Mouse (Mus musculus) CH12.LX (cell line): ENCODE data around the gene Tmem19. TPM values are rescaled to one million over a fixed set of nuclear protein-coding genes. Genes with fewer than 3 reads are reported as not detected.

Experiments used
- DNase-seq: peaks from one replicate; pipeline ENCODE4 v3.0.0-alpha.2; 2013; ENCODE audit errors: extremely low read depth
- H3K27ac ChIP-seq: 2 replicates; pipeline ENCODE4 v1.5.1; 2012; ENCODE audit warnings: low read depth, mild to moderate bottlenecking, control low read depth, moderate library complexity; ENCODE audit not compliant: insufficient read depth
- H3K27me3 ChIP-seq: replicated peaks from 2 replicates; pipeline ENCODE3; 2012; ENCODE audit warnings: inconsistent platforms
- H3K36me3 ChIP-seq, 2 experiments: replicated peaks in 1 of 2; 2 replicates each; pipeline versions ENCODE3 to v1.6.1; 2012; ENCODE audit warnings: inconsistent platforms in 1 of 2, low read length in 1 of 2, mild to moderate bottlenecking in 1 of 2, mixed read lengths in 1 of 2, moderate library complexity in 1 of 2; ENCODE audit not compliant: control insufficient read depth in 1 of 2, insufficient read depth in 1 of 2
- H3K4me1 ChIP-seq, 2 experiments: 2 replicates each; pipeline ENCODE4 v1.6.1; 2012; ENCODE audit warnings: inconsistent platforms in 1 of 2, moderate library complexity in 1 of 2; ENCODE audit not compliant: insufficient read depth in 2 of 2, control insufficient read depth in 1 of 2
- H3K4me2 ChIP-seq: 2 replicates; pipeline ENCODE4 v1.6.1; 2012; ENCODE audit warnings: low read depth, mild to moderate bottlenecking, control low read depth; ENCODE audit not compliant: poor library complexity, insufficient read depth, severe bottlenecking
- H3K4me3 ChIP-seq, 3 experiments: fragments of 150-350 bp in 1 of 3; sonication (generic) in 1 of 3; replicated peaks in 1 of 3; 2 replicates each; pipeline versions ENCODE3 to v1.5.1; 2011 to 2012; ENCODE audit warnings: low read depth in 2 of 3, low read length in 2 of 3, mild to moderate bottlenecking in 2 of 3, moderate library complexity in 2 of 3, control low read depth in 1 of 3, improper control_type of control experiment in 1 of 3, inconsistent platforms in 1 of 3, mixed read lengths in 1 of 3; ENCODE audit not compliant: poor library complexity in 1 of 3
- H3K79me2 ChIP-seq: replicated peaks from 2 replicates; pipeline ENCODE4 v1.6.1; 2012; ENCODE audit warnings: mild to moderate bottlenecking, moderate library complexity; ENCODE audit not compliant: control insufficient read depth, poor library complexity, insufficient read depth, severe bottlenecking; ENCODE audit errors: extremely low read depth
- H3K9ac ChIP-seq: 2 replicates; pipeline ENCODE4 v1.6.1; 2012; ENCODE audit warnings: low read depth, mild to moderate bottlenecking, control low read depth, moderate library complexity; ENCODE audit not compliant: insufficient read depth
- H3K9me3 ChIP-seq: replicated peaks from 2 replicates; pipeline ENCODE3; 2012; ENCODE audit warnings: low read length, inconsistent platforms, mixed read lengths
- BHLHE40 ChIP-seq: IDR thresholded peaks from 2 replicates; pipeline ENCODE4 v1.6.1; 2011; ENCODE audit warnings: mild to moderate bottlenecking, low read depth, low read length, improper control_type of control experiment
- CHD2 ChIP-seq: IDR thresholded peaks from 2 replicates; pipeline ENCODE4 v1.6.1; 2011; ENCODE audit warnings: low read length, improper control_type of control experiment
- CTCF ChIP-seq, 2 experiments: IDR thresholded peaks in 1 of 2; conservative IDR thresholded peaks in 1 of 2; 2 replicates each; pipeline ENCODE4 v1.5.1; 2011 to 2012; ENCODE audit warnings: low read depth in 2 of 2, low read length in 2 of 2, improper control_type of control experiment in 1 of 2, inconsistent platforms in 1 of 2, mild to moderate bottlenecking in 1 of 2, moderate library complexity in 1 of 2
- HCFC1 ChIP-seq: IDR thresholded peaks from 2 replicates; pipeline ENCODE4 v1.6.1; 2012; ENCODE audit warnings: low read depth, mild to moderate bottlenecking, inconsistent platforms, low read length, improper control_type of control experiment
- MAZ ChIP-seq: IDR thresholded peaks from 2 replicates; pipeline ENCODE4 v1.6.1; 2012; ENCODE audit warnings: low read depth, mild to moderate bottlenecking, inconsistent platforms, low read length, improper control_type of control experiment, moderate library complexity
- NELFE ChIP-seq: IDR thresholded peaks from 2 replicates; pipeline ENCODE4 v1.6.1; 2011; ENCODE audit warnings: low read depth, low read length, improper control_type of control experiment
- POLR2A ChIP-seq: IDR thresholded peaks from 2 replicates; pipeline ENCODE4 v1.6.1; 2011; ENCODE audit warnings: low read depth, mild to moderate bottlenecking, improper control_type of control experiment, low read length
- POLR2AphosphoS2 ChIP-seq: IDR thresholded peaks from 2 replicates; pipeline ENCODE4 v1.6.1; 2011; ENCODE audit warnings: low read depth, low read length, improper control_type of control experiment
- RAD21 ChIP-seq: IDR thresholded peaks from 2 replicates; pipeline ENCODE4 v1.6.1; 2011; ENCODE audit warnings: low read depth, mild to moderate bottlenecking, low read length, improper control_type of control experiment, moderate library complexity
- RCOR1 ChIP-seq: conservative IDR thresholded peaks from 2 replicates; pipeline ENCODE4 v1.6.1; 2012; ENCODE audit warnings: low read depth, mild to moderate bottlenecking, inconsistent platforms, low read length, improper control_type of control experiment
- SIN3A ChIP-seq: IDR thresholded peaks from 2 replicates; pipeline ENCODE4 v1.6.1; 2012; ENCODE audit warnings: low read length, improper control_type of control experiment, inconsistent platforms
- SMC3 ChIP-seq: IDR thresholded peaks from 2 replicates; pipeline ENCODE4 v1.6.1; 2011; ENCODE audit warnings: low read depth, low read length, improper control_type of control experiment
- TBP ChIP-seq: conservative IDR thresholded peaks from 2 replicates; pipeline ENCODE4 v1.6.1; 2011; ENCODE audit warnings: low read depth, low read length, improper control_type of control experiment
- TCF12 ChIP-seq: IDR thresholded peaks from 2 replicates; pipeline ENCODE4 v1.6.1; 2014; ENCODE audit warnings: low read depth, mild to moderate bottlenecking, inconsistent platforms, low read length, improper control_type of control experiment
- USF2 ChIP-seq: conservative IDR thresholded peaks from 2 replicates; pipeline ENCODE4 v1.6.1; 2011; ENCODE audit warnings: low read depth, low read length, improper control_type of control experiment
- ZMIZ1 ChIP-seq: IDR thresholded peaks from 2 replicates; pipeline ENCODE4 v1.6.1; 2012; ENCODE audit warnings: low read depth, mild to moderate bottlenecking, inconsistent platforms, low read length, improper control_type of control experiment
- ZNF384 ChIP-seq: IDR thresholded peaks from 2 replicates; pipeline ENCODE4 v1.6.1; 2012; ENCODE audit warnings: low read depth, low read length, improper control_type of control experiment, inconsistent platforms
- dilution Hi-C: fragments of 300-500 bp; cut with MboI; formaldehyde crosslinking; loops from 2 replicates; pipeline ENCODE4 v1.14.3; 2020; ENCODE audit warnings: low sequenced_read_pairs; ENCODE audit not compliant: extremely low pct_unique_long_range_greater_than_20kb, extremely low pct_ligation_motif_present
- in situ Hi-C: fragments of 300-500 bp; cut with MboI; formaldehyde crosslinking; loops from 3 replicates; pipeline ENCODE4 v1.14.3; 2019; ENCODE audit warnings: low sequenced_read_pairs, low pct_ligation_motif_present, low pct_unique_long_range_greater_than_20kb, mixed read lengths
- polyA plus RNA-seq: library from polyadenylated mRNA; unstranded; fragments of >175 nt; gene quantifications from 2 replicates; pipeline ENCODE4 v1.2.1, GENCODE M21; 2012; ENCODE audit warnings: low read depth; ENCODE audit not compliant: insufficient read length
- total RNA-seq, 2 experiments: library from RNA; depleted of rRNA; stranded (reverse); fragments of 300-350 nt in 1 of 2; fragments of >200 nt in 1 of 2; gene quantifications; 2 replicates each; pipeline ENCODE4 v1.2.3; 2012 to 2014

Tmem19 gene
- total and polyA plus RNA-seq, 3 experiments, result 25.7 to 29.3 (median 26.0) TPM

- peaks cover 0 to 12% of the 10 kb centered on the region in 2 experiments; a peak in 1 of 4 replicates for H3K4me1 ChIP-seq
- no peaks in the 10 kb centered on the region for H3K27me3 ChIP-seq
- TF ChIP-seq TCF12, result no peak
- TF ChIP-seq SIN3A, result no peak
- TF ChIP-seq BHLHE40, result no peak
- peak; percentile 64 for TF ChIP-seq RAD21
- no peak for TF ChIP-seq RCOR1
- TF ChIP-seq SMC3, result peak; percentile 57
- TF ChIP-seq ZMIZ1, result no peak
- TF ChIP-seq POLR2A, result no peak
- TF ChIP-seq ZNF384, result no peak
- no peak for TF ChIP-seq HCFC1
- no peak for TF ChIP-seq POLR2AphosphoS2
- TF ChIP-seq CHD2, result no peak
- TF ChIP-seq TBP, result no peak
- TF ChIP-seq CTCF (conservative IDR thresholded peaks at IDR 0.05 in 1 of 2, IDR thresholded peaks at IDR 0.05 in 1 of 2; ENCODE audit: low read depth in 2 of 2, low read length in 2 of 2), result peak; percentile 66 to 79
- no peak for TF ChIP-seq MAZ
- no peak for TF ChIP-seq NELFE
- TF ChIP-seq USF2, result no peak
- DNase-seq, result peak; percentile 67
- no peak overlapping the region for H3K27ac ChIP-seq
- H3K4me3 ChIP-seq, result no peak overlapping the region
- no peaks in the 10 kb centered on the region for H3K9me3 ChIP-seq
- peaks cover 25% of the 10 kb centered on the region for H3K79me2 ChIP-seq
- dilution Hi-C loops (no loop called here), in situ Hi-C loops (no loop called here)
- peaks cover 55 to 83% of the 10 kb centered on the region in 2 experiments for H3K36me3 ChIP-seq
- H3K4me2 ChIP-seq, result no peak overlapping the region
- no peak overlapping the region for H3K9ac ChIP-seq
Observed at GRCm38 (mm10) chr10:115406393-115406792, 44.1 kb upstream of the Tmem19 start.

GRCm38 (mm10) chr10:115391896-115392295 lies 29.6 kb upstream of the Tmem19 start:
- Histone ChIP-seq H3K79me2 (peaks cover 88% of the 10 kb centered on the region), H3K4me1 (peaks cover 7 to 46% of the 10 kb centered on the region in 2 experiments; a peak in 3 of 4 replicates), H3K36me3 (peaks cover 22 to 66% of the 10 kb centered on the region in 2 experiments), H3K4me2 (peak overlapping the region; percentile 87), H3K4me3 (peak overlapping the region in 1 of 3 experiments; percentile 32), H3K9me3 (no peaks in the 10 kb centered on the region), H3K27ac (no peak overlapping the region), H3K27me3 (no peaks in the 10 kb centered on the region)
- dilution Hi-C loops, result no loop called here
- in situ Hi-C loops, result no loop called here
- no peak for DNase-seq
- TF ChIP-seq CHD2 (no peak), RCOR1 (no peak)
- TF ChIP-seq, all 38 proteins: peak for 0
- H3K9ac ChIP-seq, result peak overlapping the region; percentile 32; the same call in 1 of the 2 replicates
